Mouse (Mus musculus) fat pad, adult 2 months (tissue): ENCODE data around the gene Casp2.

Experiments used
- DNase-seq: peaks from one replicate; pipeline ENCODE4 v3.0.0-alpha.2; 2011; ENCODE audit warnings: low read depth, low spot score; ENCODE audit errors: extremely low read depth

Gene Casp2

DNA sequence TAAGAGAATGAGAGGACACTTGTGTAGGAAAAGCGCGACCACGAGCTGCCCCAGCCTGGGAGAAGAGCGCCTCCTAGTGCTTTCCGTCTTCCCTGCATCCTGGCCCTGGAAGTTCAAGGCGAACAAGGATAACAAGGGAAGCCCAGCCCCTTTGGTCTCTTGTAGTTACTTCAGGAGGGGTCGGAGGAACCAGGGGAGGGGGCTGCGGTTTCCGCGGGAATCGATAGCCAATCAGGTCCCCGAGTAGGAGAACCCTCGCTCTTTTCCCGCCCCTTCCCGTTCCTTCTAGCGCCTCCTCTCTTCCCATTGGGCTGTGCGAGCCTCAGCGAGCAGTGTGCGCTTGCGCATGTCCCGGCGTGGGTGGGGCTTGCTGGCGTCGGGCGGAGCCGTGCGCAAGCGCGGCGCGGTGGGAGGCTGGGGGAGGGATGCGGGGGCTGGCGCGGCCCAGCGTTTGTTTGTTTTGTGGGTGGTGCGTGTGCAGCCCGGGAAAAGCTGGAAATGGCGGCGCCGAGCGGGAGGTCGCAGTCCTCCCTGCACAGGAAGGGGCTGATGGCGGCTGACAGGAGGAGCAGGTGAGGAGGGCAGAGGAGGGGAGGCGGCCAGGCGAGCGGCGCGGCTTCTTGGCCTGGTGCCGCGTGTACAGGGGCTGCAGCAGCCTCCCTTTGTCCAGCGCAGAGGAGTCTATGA lies at the start of gene Casp2:
Gene Casp2, plus strand, starts transcription at position 360 of the 687 bp plus-strand sequence.
- peak; percentile 76 for DNase-seq

- no peak for DNase-seq
Observed at GRCm38 (mm10) chr6:42215028-42215427, 49.8 kb upstream of the Casp2 start, which contains the start of gene Tas2r144. Gene Tas2r144 (plus strand): TSS chr6:42215328.

DNA sequence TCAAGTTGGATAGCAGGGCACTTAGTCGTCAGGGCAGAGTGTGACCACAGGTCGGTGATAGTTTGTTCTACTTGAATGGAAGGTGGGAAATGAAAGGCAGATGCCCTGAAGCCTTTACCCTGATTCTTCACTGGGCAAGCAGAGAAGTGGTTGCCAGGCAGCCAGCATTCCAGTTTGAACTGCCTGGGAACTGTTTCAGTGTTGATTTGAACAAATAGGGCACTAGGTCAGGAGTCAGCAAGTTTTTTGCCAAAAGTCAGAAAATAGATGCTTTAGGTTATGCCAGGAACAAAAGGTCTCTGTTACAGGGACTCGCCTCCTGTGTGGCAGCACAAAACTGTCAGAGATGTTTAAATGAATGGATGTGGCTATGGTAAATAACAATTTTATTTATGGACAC lies 42.5 kb upstream of the Casp2 start:
- no peak for DNase-seq

DNA sequence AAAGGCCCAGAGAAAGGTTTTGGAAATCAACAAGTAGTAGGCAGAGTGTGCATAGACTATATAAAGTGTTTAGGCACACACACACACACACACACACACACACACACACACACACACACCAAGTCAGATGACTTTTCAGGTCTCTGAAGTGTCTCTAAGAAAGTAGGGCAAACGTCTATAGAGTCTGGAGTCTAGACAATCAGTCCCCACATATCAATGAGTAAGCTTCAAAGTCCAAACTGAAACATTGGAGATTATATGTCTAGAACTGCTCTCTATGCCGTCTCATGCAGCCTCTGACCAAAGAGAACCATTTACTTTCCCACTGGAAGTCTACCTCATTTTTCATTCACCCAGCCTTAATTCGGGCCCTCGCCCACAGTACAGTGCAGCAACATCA lies 39.7 kb upstream of the Casp2 start:
- DNase-seq = no peak

GRCm38 (mm10) chr6:42227240-42228101 lies 37.3 kb upstream of the Casp2 start:
- no peak for DNase-seq

- no peak for DNase-seq
Observed at GRCm38 (mm10) chr6:42229610-42230009, 35.2 kb upstream of the Casp2 start.

DNA sequence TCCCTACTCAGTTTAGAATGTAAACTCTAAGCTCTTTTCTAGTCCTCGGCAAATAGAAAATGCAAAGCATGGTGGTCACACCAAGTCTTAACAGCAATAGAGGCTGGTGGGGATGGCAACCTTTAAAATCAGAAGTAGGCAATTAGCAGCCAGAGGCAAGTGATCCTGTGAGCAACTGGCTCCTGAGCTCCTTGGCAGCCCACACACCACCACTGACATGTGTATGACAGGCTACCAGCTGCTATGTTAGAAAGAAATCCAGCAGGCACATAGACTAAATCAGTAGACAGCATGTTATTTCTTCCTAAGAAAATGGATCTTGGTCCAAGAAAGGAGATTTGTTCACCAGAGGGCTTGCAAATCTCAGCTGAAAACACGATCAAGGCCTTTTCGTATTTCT lies 33.6 kb upstream of the Casp2 start:
- no peak for DNase-seq

DNA sequence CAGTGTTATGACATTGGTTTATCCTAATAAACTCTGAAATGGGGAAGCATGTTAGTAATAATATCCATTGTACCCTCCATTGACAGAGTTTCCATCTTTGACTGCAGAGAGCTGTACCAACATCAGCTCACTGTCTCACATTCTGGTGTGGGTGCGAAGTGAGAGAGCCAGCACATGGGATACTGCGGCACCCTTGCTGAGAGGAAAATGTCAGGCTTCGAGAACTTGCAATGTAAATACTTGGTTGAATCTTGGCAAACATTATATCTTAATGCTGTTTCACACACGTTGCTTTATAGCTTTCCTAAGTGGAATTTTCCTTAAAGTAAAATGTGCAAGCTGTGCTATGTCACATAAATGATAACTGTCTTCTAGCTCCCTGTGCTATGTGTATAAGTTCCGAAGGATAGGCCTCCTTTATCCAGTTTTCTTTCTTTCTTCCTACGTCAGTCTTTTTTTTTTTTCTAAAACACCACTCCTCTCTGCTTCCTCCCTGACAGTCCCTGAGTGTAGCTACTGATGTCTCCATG lies 27.4 kb upstream of the Casp2 start:
- DNase-seq = no peak

- DNase-seq = no peak
Observed at GRCm38 (mm10) chr6:42241311-42242045, 23.3 kb upstream of the Casp2 start.

DNA sequence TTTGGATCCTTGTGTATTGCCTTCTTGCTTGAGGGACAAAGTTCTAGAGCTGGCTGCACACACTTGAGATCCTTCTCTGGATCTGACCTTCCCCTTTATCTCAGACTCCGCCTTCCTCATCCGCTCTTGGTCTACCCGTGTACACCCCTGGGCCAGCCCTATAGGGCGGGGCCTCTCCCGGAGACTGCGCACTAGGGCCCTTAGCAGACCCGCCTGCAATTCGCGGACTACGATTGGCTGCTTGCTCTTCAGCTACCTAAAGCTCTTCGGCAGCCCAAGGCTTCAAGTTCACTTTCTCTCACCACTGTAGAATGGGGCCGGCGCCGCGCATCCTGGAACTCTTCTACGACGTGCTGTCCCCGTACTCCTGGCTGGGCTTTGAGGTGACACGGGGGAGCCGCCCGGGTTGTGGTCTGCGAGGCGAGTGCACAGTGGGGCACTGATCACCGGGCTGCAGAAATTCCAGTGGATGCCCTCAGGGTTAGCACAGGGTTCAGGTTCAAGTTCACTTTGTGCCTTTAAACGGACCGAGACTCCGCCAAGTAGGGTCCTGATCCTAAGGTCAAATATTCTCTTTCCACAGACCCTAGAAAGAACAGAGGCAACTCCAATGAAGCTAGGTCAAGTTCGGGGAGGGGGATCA lies 19.0 kb upstream of the Casp2 start, which contains the start of gene Gstk1:
Gene Gstk1, plus strand, starts transcription at position 225 of the 643 bp plus-strand sequence.
- no peak for DNase-seq

DNA sequence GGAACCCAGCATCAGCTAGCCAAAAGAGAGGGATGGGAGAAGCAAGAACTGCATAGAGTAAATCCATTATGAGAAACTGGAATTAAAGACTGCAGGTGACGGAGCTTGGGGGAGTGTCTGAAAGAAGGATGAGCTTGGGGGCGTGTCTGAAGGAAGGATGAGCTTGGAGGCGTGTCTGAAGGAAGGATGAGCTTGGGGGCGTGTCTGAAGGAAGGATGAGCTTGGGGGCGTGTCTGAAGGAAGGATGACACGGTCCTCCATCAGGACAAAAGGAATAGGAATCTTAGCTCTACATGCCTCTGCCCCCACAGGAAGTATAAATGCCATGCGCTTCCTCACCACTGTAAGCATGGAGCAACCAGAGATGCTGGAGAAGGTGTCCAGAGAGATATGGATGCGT lies 17.6 kb upstream of the Casp2 start:
- DNase-seq = no peak

DNA sequence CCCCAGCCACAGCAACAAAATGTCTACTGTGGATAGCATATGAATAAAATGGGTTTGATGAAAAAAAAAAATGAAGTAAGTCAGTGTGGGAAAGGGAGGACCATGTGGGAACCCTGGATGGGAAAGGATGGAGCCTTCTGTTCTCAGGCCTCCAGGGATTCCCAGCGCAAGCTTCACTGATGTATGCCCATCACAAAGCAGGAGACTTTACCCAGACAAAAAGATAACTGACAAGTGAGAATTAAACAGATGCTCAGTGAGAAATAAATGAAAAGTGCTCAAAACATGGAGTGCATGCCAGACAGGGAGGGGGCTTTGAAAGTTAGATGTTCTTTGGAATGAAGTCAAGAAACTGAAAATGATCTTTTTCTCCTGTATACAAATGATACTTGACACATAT lies 16.8 kb upstream of the Casp2 start:
- no peak for DNase-seq

DNA sequence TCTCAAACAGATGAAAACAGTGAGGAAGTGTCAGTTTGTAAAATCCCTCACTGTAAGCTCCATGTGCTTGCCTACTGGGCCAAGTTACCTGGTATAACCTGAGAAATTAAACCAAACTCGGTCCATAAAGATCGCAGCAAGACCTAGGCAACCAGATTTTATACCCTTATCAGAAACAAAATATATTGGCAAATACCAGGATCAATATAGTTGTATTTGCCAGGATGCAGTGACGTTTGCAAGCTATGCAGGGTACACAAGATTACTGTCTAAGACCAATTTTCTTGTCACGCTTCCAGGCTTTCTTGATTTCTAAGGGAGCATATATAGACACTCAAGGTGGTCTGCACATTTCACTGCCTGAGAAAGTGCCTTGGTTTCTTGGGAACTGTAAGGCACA lies 13.0 kb upstream of the Casp2 start:
- DNase-seq = no peak

DNA sequence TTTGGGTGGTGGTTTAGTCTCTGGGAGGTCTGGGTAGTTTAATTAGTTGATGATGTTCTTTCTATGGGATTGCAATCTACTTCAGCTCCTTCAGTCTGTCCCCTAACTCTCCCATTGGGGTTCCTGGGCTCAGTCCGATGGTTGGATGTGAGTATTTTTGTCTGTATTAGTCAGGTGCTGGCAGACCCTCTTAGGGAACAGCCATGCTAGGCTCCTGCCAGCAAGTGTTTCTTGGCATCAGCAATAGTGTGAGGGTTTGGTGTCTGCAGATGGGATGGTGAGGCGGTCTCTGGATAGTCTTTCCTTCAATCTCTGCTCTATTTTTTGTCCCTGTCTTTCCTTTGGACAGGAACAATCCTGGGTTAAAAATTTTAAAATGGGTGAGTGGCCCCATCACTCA lies 11.7 kb upstream of the Casp2 start:
- DNase-seq = no peak

DNA sequence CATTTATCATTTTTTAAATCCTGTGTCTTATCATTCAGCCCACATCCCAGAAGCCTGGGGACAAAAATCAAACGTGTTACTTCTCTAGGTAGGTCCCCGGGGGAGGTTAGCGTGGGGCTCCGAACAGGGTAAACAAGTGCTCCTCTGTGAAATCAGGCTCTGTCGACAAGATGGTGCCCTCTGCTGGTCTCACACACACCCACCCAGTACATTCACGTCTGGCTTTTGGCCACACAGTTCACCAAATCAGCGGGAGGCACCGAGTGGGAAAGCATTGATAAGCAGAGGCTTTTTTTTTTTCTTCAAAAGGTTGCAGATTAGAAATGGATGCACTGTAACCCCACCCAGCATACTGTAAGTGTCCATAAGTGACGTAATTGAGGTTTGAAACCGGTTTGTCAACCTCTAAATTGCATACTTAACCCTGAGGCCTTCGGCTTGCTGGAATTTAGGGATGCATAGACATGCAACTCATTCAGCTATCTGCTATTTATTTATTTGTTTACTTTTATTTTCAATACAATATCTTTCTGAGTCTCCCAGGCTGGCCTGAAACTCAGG lies 7.4 kb upstream of the Casp2 start:
- DNase-seq = no peak

DNA sequence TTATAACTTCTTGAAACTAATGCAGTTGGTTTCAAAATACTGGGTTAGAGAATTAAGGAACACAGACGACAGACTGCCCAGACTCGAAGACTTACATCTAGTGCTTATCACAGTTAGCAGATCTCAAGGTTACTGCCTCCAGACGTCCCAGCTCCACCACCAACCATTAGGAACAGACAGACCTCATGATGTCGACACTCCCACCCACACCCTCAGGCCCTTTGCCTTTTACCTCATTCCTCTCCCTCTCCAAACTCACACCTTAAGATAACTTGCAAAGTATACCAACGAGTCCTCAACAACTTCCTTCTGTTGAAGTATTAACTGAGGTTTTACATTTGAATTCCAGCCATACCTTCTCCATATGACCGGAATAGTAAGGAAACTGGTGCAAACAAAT lies 4.4 kb upstream of the Casp2 start:
- DNase-seq = peak; percentile 75

DNA sequence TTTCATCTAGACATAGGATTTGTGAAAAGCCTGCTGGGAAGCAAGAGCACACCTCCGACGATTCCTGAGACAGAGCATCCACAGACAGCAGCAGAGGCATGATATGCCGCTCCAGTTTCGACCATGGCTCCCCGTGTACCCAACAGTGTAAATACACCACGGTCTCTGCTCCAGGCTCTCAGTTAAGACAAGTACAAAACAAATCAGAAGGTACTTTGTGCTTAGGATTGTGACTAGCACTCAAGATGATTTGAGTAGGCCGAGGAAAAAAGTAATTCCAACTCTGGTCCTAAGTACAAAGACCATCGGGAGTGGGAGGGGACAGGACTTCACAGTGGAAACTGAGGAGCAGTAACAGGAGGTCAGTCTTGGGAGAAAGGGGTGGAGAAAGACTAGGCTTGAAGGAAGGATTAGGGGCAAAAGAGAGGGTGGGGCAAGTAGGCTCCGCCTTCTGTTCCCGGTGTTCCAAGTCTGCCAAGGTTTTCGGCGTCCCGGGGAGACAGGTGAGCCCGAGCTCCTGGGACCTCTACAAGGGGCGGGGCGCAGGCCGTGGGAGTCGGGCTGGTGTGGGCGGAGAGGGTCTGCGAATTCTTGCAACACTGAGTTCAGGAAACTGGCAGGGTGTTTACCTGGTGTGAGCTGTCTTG lies 3.1 kb upstream of the Casp2 start, which contains the start of gene Tmem139:
Gene Tmem139, plus strand, starts transcription at position 447 of the 647 bp plus-strand sequence.
- peak; percentile 42 for DNase-seq

- DNase-seq = no peak
Observed at GRCm38 (mm10) chr6:42265391-42266330, 876 bp downstream of the Casp2 start.

DNA sequence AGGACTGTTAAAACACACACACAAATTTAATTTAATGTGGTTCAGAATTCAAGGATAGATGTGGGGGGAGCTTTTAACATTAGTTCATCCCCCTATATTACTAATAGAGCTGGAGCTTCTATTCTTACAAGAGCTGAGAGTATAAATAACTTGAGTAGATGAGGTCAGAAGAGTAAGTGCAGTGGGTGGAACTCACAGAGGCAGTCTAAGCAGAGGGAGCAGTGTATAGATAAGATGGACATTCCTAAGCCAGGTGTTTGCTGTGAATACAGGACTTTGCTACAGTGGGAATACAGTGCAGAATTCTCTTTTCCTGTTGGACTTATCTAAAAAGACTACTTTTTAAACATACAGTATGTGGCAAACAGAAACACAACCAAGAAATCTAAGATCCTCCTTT lies 6.0 kb downstream of the Casp2 start:
- DNase-seq = no peak
